Mouse (Mus musculus) limb, embryonic 15.5 days (tissue): Measurements from ENCODE around the gene Sppl3. TPM values are rescaled to one million over a fixed set of nuclear protein-coding genes. Genes with fewer than 3 reads are reported as not detected.

ENCODE experiments used
- ATAC-seq: fragments of 200-750 bp; cut with Nextera tagmentation; 2 replicates; pipeline ENCODE4 v1.8.0; 2017; ENCODE audit warnings: low read depth, moderate TSS enrichment; ENCODE audit not compliant: insufficient number of reproducible peaks, low FRiP score, low TSS enrichment
- H3K27ac ChIP-seq: fragments of 300-500 bp; sonication (generic); 2 replicates; pipeline ENCODE4 v1.5.1; 2015; ENCODE audit warnings: moderate library complexity, mild to moderate bottlenecking, inconsistent platforms
- H3K27me3 ChIP-seq: fragments of 300-500 bp; sonication (generic); 2 replicates; pipeline ENCODE4 v1.6.1; 2015; ENCODE audit warnings: inconsistent platforms
- H3K36me3 ChIP-seq: fragments of 300-500 bp; sonication (generic); 2 replicates; pipeline ENCODE4 v1.6.1; 2015; ENCODE audit warnings: inconsistent platforms
- H3K4me1 ChIP-seq: fragments of 300-500 bp; sonication (generic); 2 replicates; pipeline ENCODE4 v1.6.1; 2015; ENCODE audit warnings: inconsistent platforms
- H3K4me2 ChIP-seq: fragments of 300-500 bp; sonication (generic); 2 replicates; pipeline ENCODE4 v1.6.1; 2015; ENCODE audit warnings: mild to moderate bottlenecking, inconsistent platforms
- H3K4me3 ChIP-seq: fragments of 300-500 bp; sonication (generic); 2 replicates; pipeline ENCODE4 v1.5.1; 2015; ENCODE audit warnings: mild to moderate bottlenecking, inconsistent platforms
- H3K9ac ChIP-seq: fragments of 300-500 bp; sonication (generic); 2 replicates; pipeline ENCODE4 v1.6.1; 2015; ENCODE audit warnings: inconsistent platforms
- H3K9me3 ChIP-seq: fragments of 300-500 bp; sonication (generic); 2 replicates; pipeline ENCODE4 v1.6.1; 2016; ENCODE audit warnings: inconsistent platforms
- WGBS: fragments of 180-500 bp; shearing (Covaris S2); methylation state at CpG from one replicate; pipeline ENCODE4 v1.1.7; 2015; 5-methylcytosine and 5-hydroxymethylcytosine counted together
- polyA plus RNA-seq: library from polyadenylated mRNA; unstranded; fragments of >200 nt; fragmentation: Nextera tagmentation; extraction: Ambion mirVana; gene quantifications from 2 replicates; pipeline ENCODE4 v1.2.1, GENCODE M21; 2015

The Sppl3 gene
- polyA plus RNA-seq, 1 experiment from 2014 or later, result 19.9 TPM

GRCm38 (mm10) chr5:115002781-115003180 is 8.2 kb upstream of the Sppl3 start:
- Histone ChIP-seq H3K4me1 (no peaks in the 10 kb centered on the region), H3K9me3 (no peaks in the 10 kb centered on the region), H3K4me3 (no peak overlapping the region), H3K9ac (no peak overlapping the region), H3K4me2 (no peak overlapping the region), H3K27me3 (no peaks in the 10 kb centered on the region), H3K36me3 (no peaks in the 10 kb centered on the region), H3K27ac (no peak overlapping the region)
- WGBS, result 54% methylated on average over 6 of the region's 6 CpGs
- ATAC-seq, result no peak

DNA sequence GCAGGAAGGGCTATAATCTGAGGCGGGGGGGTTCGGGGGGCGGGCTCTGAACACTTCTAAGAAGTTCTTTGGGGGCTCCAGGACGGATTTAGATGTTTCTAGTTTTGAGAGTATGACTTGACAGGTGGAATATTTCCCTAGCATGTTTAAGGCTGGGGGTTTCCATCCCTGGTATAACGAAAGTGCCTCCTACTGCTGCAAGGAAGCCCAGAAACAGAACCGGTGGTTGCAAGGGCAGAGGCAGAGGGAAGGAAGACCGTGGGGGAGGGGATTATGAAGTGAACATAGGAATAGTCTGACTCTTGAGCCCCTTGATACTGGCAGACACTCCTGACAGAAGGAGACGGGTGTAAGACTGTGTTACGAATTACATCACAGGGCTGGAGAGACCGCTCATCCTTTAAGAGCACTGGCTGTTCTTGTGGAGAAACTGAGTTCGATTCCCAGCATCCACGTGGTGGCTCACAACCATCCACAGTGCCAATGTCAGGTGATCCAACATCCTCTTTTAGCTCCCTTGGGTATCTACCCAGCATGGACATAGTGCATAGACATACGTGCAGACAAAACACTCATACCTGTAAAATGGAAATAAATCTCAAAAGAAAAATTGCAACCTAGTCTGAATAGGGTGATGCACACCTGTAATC is 7.6 kb upstream of the Sppl3 start:
- H3K4me3 ChIP-seq, result no peak overlapping the region
- no peak for ATAC-seq
- no peaks in the 10 kb centered on the region for H3K36me3 ChIP-seq
- H3K9ac ChIP-seq, result no peak overlapping the region
- H3K9me3 ChIP-seq, result no peaks in the 10 kb centered on the region
- H3K27me3 ChIP-seq, result no peaks in the 10 kb centered on the region
- WGBS, result 73% methylated on average over 13 of the region's 13 CpGs
- no peak overlapping the region for H3K4me2 ChIP-seq
- no peaks in the 10 kb centered on the region for H3K4me1 ChIP-seq
- no peak overlapping the region for H3K27ac ChIP-seq

- Histone ChIP-seq H3K27ac (peak overlapping the region; percentile 80), H3K9me3 (no peaks in the 10 kb centered on the region), H3K36me3 (no peaks in the 10 kb centered on the region), H3K4me3 (no peak overlapping the region), H3K27me3 (no peaks in the 10 kb centered on the region), H3K4me2 (no peak overlapping the region), H3K4me1 (peaks cover 15% of the 10 kb centered on the region), H3K9ac (no peak overlapping the region)
- ATAC-seq, result no peak
- WGBS, result 70% methylated on average over 5 of the region's 5 CpGs
Observed at GRCm38 (mm10) chr5:115007768-115008167, 3.2 kb upstream of the Sppl3 start.

- peaks cover 20% of the 10 kb centered on the region for H3K4me1 ChIP-seq
- WGBS, result 72% methylated on average over 7 of the region's 7 CpGs
- no peak for ATAC-seq
- H3K27me3 ChIP-seq, result no peaks in the 10 kb centered on the region
- H3K36me3 ChIP-seq, result no peaks in the 10 kb centered on the region
- no peak overlapping the region for H3K9ac ChIP-seq
- peak overlapping the region; percentile 80 for H3K27ac ChIP-seq
- no peak overlapping the region for H3K4me2 ChIP-seq
- no peaks in the 10 kb centered on the region for H3K9me3 ChIP-seq
- H3K4me3 ChIP-seq, result no peak overlapping the region
Observed at GRCm38 (mm10) chr5:115008307-115008706, 2.6 kb upstream of the Sppl3 start.

GRCm38 (mm10) chr5:115009143-115009542 is 1.8 kb upstream of the Sppl3 start:
- no peak for ATAC-seq
- no peak overlapping the region for H3K4me2 ChIP-seq
- no peaks in the 10 kb centered on the region for H3K9me3 ChIP-seq
- no peak overlapping the region for H3K4me3 ChIP-seq
- no peak overlapping the region for H3K27ac ChIP-seq
- H3K9ac ChIP-seq, result no peak overlapping the region
- H3K27me3 ChIP-seq, result no peaks in the 10 kb centered on the region
- H3K36me3 ChIP-seq, result no peaks in the 10 kb centered on the region
- WGBS, result 93% methylated on average over 6 of the region's 6 CpGs
- H3K4me1 ChIP-seq, result peaks cover 23% of the 10 kb centered on the region

DNA sequence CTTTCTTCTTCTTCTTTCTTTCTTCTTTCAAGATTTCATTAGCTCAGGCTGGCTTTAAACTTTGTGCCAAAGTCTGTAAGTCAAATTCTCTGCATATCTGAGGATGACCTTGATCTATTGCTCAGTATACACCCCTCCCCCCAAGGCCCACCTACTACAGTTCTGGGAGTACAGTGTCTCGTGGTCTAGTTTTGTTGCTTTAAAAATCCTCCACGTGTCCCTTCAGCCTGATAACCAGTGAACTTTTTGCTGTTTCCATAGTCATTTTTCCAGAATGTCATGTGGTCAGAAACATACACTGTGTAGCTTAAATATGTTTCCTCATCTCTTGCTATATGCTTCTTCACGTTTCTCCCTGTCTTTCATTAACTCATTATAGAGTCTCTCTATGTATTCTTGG is 976 bp upstream of the Sppl3 start:
- peak overlapping the region; percentile 77; the same call in 1 of the 2 replicates for H3K4me2 ChIP-seq
- ATAC-seq, result no peak
- peak overlapping the region; percentile 95; the same call in 1 of the 2 replicates for H3K4me3 ChIP-seq
- H3K9ac ChIP-seq, result no peak overlapping the region
- peaks cover 27% of the 10 kb centered on the region for H3K4me1 ChIP-seq
- H3K36me3 ChIP-seq, result no peaks in the 10 kb centered on the region
- no peaks in the 10 kb centered on the region for H3K9me3 ChIP-seq
- no peaks in the 10 kb centered on the region for H3K27me3 ChIP-seq
- no peak overlapping the region for H3K27ac ChIP-seq
- WGBS, result 46% methylated on average over 3 of the region's 3 CpGs

GRCm38 (mm10) chr5:115011217-115011518 is 231 bp downstream of the Sppl3 start:
- WGBS, result 0% methylated on average over 28 of the region's 57 CpGs
- Histone ChIP-seq H3K27ac (peak overlapping the region; percentile 94), H3K4me2 (peak overlapping the region; percentile 70), H3K4me1 (peaks cover 27% of the 10 kb centered on the region), H3K36me3 (no peaks in the 10 kb centered on the region), H3K27me3 (no peaks in the 10 kb centered on the region), H3K4me3 (peak overlapping the region; percentile 95), H3K9me3 (no peaks in the 10 kb centered on the region), H3K9ac (peak overlapping the region; percentile 99)
- peak; percentile 7; the same call in 1 of the 2 replicates for ATAC-seq

DNA sequence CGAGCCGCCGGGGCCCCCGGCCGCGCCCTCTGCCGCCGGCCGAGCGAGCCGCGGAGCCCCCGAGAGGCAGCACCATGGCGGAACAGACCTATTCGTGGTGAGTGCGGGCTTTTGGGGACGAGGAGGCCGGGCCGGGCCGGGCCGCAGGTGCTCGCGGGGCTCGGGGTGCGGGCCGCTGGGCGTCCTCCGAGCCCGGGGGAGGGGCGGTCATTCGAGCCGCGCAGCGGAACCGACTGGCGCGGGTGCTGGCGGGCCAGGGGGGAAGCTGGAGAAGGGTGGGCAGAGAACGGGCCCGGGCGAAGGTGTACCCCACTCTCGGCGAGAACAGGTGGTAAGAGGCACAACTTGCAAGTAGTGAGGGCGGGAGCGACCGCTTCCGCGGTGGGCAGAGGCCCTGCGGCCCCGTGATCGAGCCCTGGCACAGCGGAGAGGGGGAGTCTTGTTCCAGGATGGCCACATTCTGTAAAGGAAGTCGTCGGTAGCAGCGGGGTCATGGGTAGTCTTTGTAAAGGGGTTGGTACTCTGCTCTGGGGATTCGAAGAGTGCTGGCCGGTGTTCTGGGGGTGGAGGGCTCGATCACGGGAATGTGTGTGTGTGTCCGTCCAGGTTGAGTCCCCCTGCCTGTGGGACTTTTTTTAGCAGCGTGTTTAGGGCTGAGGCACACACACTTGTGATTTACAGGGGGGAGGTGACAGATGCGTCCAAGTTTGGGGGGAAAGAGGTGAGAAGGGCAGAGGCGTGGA is 753 bp downstream of the Sppl3 start:
- Histone ChIP-seq H3K4me2 (peak overlapping the region; percentile 70), H3K27ac (peak overlapping the region; percentile 94), H3K9ac (peak overlapping the region; percentile 99), H3K9me3 (no peaks in the 10 kb centered on the region), H3K27me3 (no peaks in the 10 kb centered on the region), H3K4me3 (peak overlapping the region; percentile 95), H3K4me1 (peaks cover 27% of the 10 kb centered on the region), H3K36me3 (no peaks in the 10 kb centered on the region)
- WGBS, result under 1% methylated on average over 62 of the region's 63 CpGs
- no peak for ATAC-seq

DNA sequence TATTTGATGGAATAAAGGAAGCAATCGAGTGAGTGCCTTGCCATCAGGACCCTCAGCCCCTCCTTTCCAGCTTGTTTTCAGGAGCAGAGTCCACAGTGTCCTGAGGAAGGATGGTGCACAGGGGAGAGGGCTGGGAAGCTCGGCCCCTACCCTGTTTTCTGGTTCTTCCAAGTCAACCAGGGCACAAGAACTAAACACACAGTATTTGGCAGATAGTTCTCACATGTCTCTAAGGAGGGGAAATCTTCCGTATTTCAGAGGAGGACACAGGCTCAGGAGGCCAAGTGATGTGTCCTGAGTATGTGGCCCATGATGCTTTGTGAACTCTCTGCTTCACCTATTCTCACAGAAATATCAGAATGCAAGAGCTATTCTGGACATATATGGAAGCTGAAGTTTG is 2.5 kb downstream of the Sppl3 start:
- 65% methylated on average over 3 of the region's 3 CpGs for WGBS
- H3K4me3 ChIP-seq, result no peak overlapping the region
- H3K4me2 ChIP-seq, result peak overlapping the region; percentile 70; the same call in 1 of the 2 replicates

DNA sequence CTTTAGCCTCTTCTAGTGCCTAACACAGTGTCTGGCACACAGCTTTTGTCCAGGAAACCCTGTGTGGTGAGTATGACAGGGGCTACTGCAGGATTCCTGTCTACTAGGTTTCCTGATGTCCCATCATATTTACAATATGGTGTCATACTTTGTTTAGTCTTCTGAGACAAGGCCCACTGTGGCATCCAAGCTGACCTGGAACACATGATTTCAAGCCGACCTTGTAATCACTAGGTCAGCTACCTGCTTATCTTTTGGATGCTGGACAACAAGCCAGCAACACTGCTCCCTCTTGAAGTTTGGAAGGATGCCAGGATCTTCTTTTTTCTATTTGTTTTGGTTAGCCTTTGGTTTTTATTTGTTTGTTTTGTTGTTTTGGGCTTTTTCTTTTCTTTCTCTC is 3.6 kb downstream of the Sppl3 start:
- ATAC-seq, result no peak
- peaks cover 30% of the 10 kb centered on the region for H3K4me1 ChIP-seq

More for the DNA sequence above, 2.5 kb downstream of the Sppl3 start:
- Histone ChIP-seq H3K27me3 (no peaks in the 10 kb centered on the region), H3K4me1 (peaks cover 27% of the 10 kb centered on the region), H3K9ac (no peak overlapping the region), H3K9me3 (no peaks in the 10 kb centered on the region), H3K36me3 (no peaks in the 10 kb centered on the region), H3K27ac (no peak overlapping the region)
- ATAC-seq, result no peak

DNA sequence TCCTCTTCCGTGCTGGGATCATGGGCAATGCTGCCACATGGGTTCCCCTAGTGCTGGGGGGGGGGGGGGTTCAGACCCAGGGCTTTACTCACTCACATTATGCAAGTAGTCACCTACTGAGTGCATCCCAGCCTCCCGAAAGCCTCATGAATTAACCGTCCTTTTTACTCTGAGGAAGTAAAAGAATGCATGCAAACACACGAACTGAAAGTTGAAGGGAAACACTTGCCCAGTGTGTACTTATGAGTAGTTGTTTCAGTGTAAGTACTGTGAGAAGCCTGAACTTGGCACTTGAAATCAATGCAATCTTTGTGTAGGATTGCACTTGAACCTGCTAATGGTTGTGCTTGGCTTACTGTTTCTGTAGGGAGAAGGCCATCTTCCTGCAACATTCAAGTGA is 4.2 kb downstream of the Sppl3 start:
- no peaks in the 10 kb centered on the region for H3K27me3 ChIP-seq
- 0 out of 2 replicates have a peak overlapping the region, but pooled peaks have one; percentile 1 for H3K4me2 ChIP-seq
- no peaks in the 10 kb centered on the region for H3K36me3 ChIP-seq
- H3K9me3 ChIP-seq, result no peaks in the 10 kb centered on the region
- 51% methylated on average over 4 of the region's 4 CpGs for WGBS
- H3K27ac ChIP-seq, result no peak overlapping the region
- H3K9ac ChIP-seq, result no peak overlapping the region
- ATAC-seq, result no peak
- H3K4me3 ChIP-seq, result no peak overlapping the region
- peaks cover 28% of the 10 kb centered on the region for H3K4me1 ChIP-seq

More for the DNA sequence above, 3.6 kb downstream of the Sppl3 start:
- 58% methylated on average over 1 of the region's 1 CpGs for WGBS
- Histone ChIP-seq H3K27me3 (no peaks in the 10 kb centered on the region), H3K27ac (no peak overlapping the region), H3K4me3 (no peak overlapping the region), H3K9ac (no peak overlapping the region), H3K36me3 (no peaks in the 10 kb centered on the region), H3K4me2 (no peak overlapping the region), H3K9me3 (no peaks in the 10 kb centered on the region)

DNA sequence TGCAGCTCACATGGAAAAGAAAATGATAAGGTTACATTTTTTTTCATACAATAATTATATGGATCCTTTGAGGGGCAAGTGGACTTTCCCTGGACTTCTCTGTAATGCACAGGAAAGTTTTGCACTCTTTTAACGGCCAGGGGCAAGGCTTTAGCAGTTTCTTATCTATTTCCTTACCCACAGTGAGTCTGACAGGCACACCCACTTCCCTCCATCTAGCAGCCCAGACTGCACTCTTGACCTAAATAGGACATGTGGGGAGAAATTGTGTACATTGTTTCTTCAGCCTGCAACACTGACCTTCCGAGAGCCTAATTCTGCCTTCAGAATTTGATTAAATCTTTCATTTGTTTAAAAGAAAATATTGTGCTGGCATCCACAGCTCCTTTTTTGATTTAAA is 7.3 kb downstream of the Sppl3 start:
- Histone ChIP-seq H3K4me2 (no peak overlapping the region), H3K36me3 (no peaks in the 10 kb centered on the region), H3K27me3 (no peaks in the 10 kb centered on the region), H3K27ac (no peak overlapping the region), H3K9ac (no peak overlapping the region), H3K4me1 (peaks cover 10% of the 10 kb centered on the region), H3K4me3 (no peak overlapping the region), H3K9me3 (no peaks in the 10 kb centered on the region)
- no peak for ATAC-seq
- 55% methylated on average over 2 of the region's 2 CpGs for WGBS
